Mouse (Mus musculus) stomach, postnatal 0 days (tissue): ENCODE measurements around the gene Atp8b5.

ENCODE experiments used
- CTCF ChIP-seq: IDR thresholded peaks from 2 replicates; pipeline ENCODE4 v1.5.1; 2016; ENCODE audit warnings: antibody characterized with exemption, low read depth, mild to moderate bottlenecking, moderate library complexity
- EP300 ChIP-seq: optimal IDR thresholded peaks from 2 replicates; pipeline ENCODE3; 2016; ENCODE audit warnings: antibody characterized with exemption

DNA sequence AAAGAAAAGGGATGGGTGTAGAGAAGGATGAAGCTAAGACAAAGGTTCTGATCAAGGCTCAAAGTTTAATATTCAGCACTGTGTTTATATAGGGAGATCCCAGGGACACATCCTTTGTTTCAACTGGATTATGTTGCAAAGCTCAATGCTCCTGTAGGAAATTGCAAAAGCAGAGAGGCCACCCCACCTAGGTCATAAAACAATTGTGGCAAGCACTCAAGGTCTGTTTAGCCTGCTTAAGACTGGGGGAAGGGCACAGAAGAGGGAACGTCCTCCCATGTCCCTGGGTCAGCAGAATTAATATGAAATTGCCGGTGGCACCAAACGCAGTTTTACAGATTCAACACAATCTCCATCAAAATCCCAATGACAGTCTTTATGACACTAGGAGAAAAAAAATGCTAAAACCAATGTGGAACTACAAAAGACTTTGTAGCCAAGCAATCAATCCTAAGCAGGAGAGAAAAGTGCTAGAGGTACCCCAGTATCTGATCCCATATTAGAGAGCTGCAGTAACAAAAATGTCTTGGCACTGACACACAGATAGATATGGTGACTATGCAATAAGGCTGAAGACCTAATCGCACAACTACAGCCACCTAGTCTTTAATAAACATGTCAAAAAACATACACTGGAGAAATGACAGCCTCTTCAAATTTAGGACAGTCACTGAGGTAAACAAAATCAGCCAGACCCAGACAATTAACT lies 73.3 kb downstream of the Atp8b5 start:
- TF ChIP-seq CTCF, result no peak
- TF ChIP-seq EP300, result no peak
